In genomic region chr17:31637866-31638570, GRCm38 (mm10) we compare ENCODE assay signal across 8 mouse cellular contexts. TPM values are rescaled to one million over a fixed set of nuclear protein-coding genes. Genes with fewer than 3 reads are reported as not detected.
A peak's percentile ranks its signal among the peaks of the same experiment; 100 is the strongest.
DNase-seq lines count a peak whose midpoint lies in the region; ATAC-seq and TF ChIP-seq lines count a peak whose summit lies in the region.

No protein-coding gene starts in this region.

- TF ChIP-seq CTCF in heart, postnatal 0 days (IDR thresholded peaks at IDR 0.05; ENCODE audit: low read depth): no peak

- H3K9ac ChIP-seq in forebrain, embryonic 12.5 days: no peak overlapping the region
- H3K9ac ChIP-seq in heart, postnatal 0 days (replicated peaks; ENCODE audit: low read depth, low read length): no peak overlapping the region
- peak overlapping the region; percentile 70 for H3K9ac ChIP-seq in neural tube, embryonic 13.5 days

- no peak overlapping the region for H3K4me2 ChIP-seq in forebrain, embryonic 12.5 days
- no peak overlapping the region for H3K4me2 ChIP-seq in heart, postnatal 0 days (ENCODE audit: low read depth, low read length)
- peak overlapping the region; percentile 95 for H3K4me2 ChIP-seq in neural tube, embryonic 13.5 days

- WGBS in forebrain, embryonic 12.5 days: 60% methylated on average over 9 of the region's 9 CpGs
- WGBS in heart, postnatal 0 days: 48% methylated on average over 9 of the region's 9 CpGs
- WGBS in neural tube, embryonic 13.5 days: 51% methylated on average over 9 of the region's 9 CpGs

- no peak overlapping the region for H3K4me3 ChIP-seq in forebrain, embryonic 12.5 days (replicated peaks)
- no peak overlapping the region for H3K4me3 ChIP-seq in heart, postnatal 0 days (ENCODE audit: low read depth, low read length)
- H3K4me3 ChIP-seq in neural tube, embryonic 13.5 days: no peak overlapping the region

- H3K27me3 ChIP-seq in forebrain, embryonic 12.5 days: peaks cover 32% of the 10 kb centered on the region
- peaks cover 18% of the 10 kb centered on the region for H3K27me3 ChIP-seq in heart, postnatal 0 days (ENCODE audit: control insufficient read depth, insufficient read depth, low read length)
- H3K27me3 ChIP-seq in neural tube, embryonic 13.5 days: peaks cover 32% of the 10 kb centered on the region

- ATAC-seq in forebrain, embryonic 12.5 days (ENCODE audit: low FRiP score): no peak
- ATAC-seq in heart, postnatal 0 days (ENCODE audit: insufficient read depth, low read depth): no peak
- ATAC-seq in neural tube, embryonic 13.5 days (ENCODE audit: low read depth): no peak
- no peak for ATAC-seq in granulocyte monocyte progenitor cell, adult 5-6 weeks (replicated peaks; ENCODE audit: poor library complexity, severe bottlenecking)

- no peaks in the 10 kb centered on the region for H3K36me3 ChIP-seq in forebrain, embryonic 12.5 days (replicated peaks)
- H3K36me3 ChIP-seq in heart, postnatal 0 days (replicated peaks; ENCODE audit: control insufficient read depth, insufficient read depth, low read length): no peaks in the 10 kb centered on the region
- no peaks in the 10 kb centered on the region for H3K36me3 ChIP-seq in neural tube, embryonic 13.5 days

- H3K4me1 ChIP-seq in forebrain, embryonic 12.5 days: peaks cover 26% of the 10 kb centered on the region
- no peaks in the 10 kb centered on the region for H3K4me1 ChIP-seq in heart, postnatal 0 days (ENCODE audit: control insufficient read depth, insufficient read depth)
- peaks cover 24% of the 10 kb centered on the region for H3K4me1 ChIP-seq in neural tube, embryonic 13.5 days (replicated peaks)

- H3K27ac ChIP-seq in forebrain, embryonic 12.5 days: peak overlapping the region; percentile 19; the same call in 1 of the 2 replicates
- H3K27ac ChIP-seq in heart, postnatal 0 days (ENCODE audit: low read depth): no peak overlapping the region
- peak overlapping the region; percentile 63 for H3K27ac ChIP-seq in neural tube, embryonic 13.5 days (replicated peaks)

- DNase-seq in lung, adult 18-20 months: peak; percentile 47 to 64
- no peak for DNase-seq in lung, postnatal 25 days (ENCODE audit: low spot score)
- peak; percentile 30 for DNase-seq in heart, postnatal 0 days (ENCODE audit: low spot score)
- DNase-seq in left cerebral cortex, adult 18-20 months (ENCODE audit: low spot score in 2 of 2): peak; percentile 41 to 67
- no peak for DNase-seq in urinary bladder, postnatal 36 days (ENCODE audit: low spot score in 2 of 2)

- no peak for TF ChIP-seq EP300 in heart, postnatal 0 days (IDR thresholded peaks at IDR 0.05; ENCODE audit: low read depth)

- no peaks in the 10 kb centered on the region for H3K9me3 ChIP-seq in forebrain, embryonic 12.5 days
- H3K9me3 ChIP-seq in heart, postnatal 0 days (replicated peaks; ENCODE audit: control insufficient read depth, low read length): no peaks in the 10 kb centered on the region
- no peaks in the 10 kb centered on the region for H3K9me3 ChIP-seq in neural tube, embryonic 13.5 days

RNA-seq across cellular contexts. Expression of gene Cbs, which starts 1.0 kb away (rescaled TPM):
- polyA plus RNA-seq in forebrain, embryonic 12.5 days (2016; fragmentation: Nextera tagmentation; extraction: Ambion mirVana): 2.6 and 2.7 TPM in 2 replicates
- total RNA-seq in heart, postnatal 0 days (2014; rRNA removed; ENCODE audit: low replicate concordance): 2.1 TPM in 1 of 2 replicates, not detected in the other
- polyA plus RNA-seq in heart, postnatal 0 days (2015; fragmentation: Nextera tagmentation; extraction: Ambion mirVana): 0.27 and 0.36 TPM in 2 replicates
- total RNA-seq in left cerebral cortex, adult 18-20 months (2021): 10 to 100 TPM; 36.4 to 37.2 TPM
- 6.9 and 8.3 TPM in 2 replicates for polyA plus RNA-seq in neural tube, embryonic 13.5 days (2015; fragmentation: Nextera tagmentation; extraction: Ambion mirVana)
- total RNA-seq in granulocyte monocyte progenitor cell, adult 5-6 weeks (2014; fragmentation: Nextera tagmentation): 0.28 and 4.8 TPM in 2 replicates
- 0.57 and 0.99 TPM in 2 replicates for total RNA-seq in granulocyte monocyte progenitor cell, adult 5-6 weeks (2017)

RNA-seq across cellular contexts. Expression of gene U2af1, which starts 20.7 kb away (rescaled TPM):
- 379 and 385 TPM in 2 replicates for polyA plus RNA-seq in forebrain, embryonic 12.5 days (2016; fragmentation: Nextera tagmentation; extraction: Ambion mirVana)
- total RNA-seq in heart, postnatal 0 days (2014; rRNA removed; ENCODE audit: low replicate concordance): 36.2 and 41.7 TPM in 2 replicates
- 143 and 158 TPM in 2 replicates for polyA plus RNA-seq in heart, postnatal 0 days (2015; fragmentation: Nextera tagmentation; extraction: Ambion mirVana)
- 100 to 1,000 TPM; 118 to 119 TPM for total RNA-seq in left cerebral cortex, adult 18-20 months (2021)
- 239 and 248 TPM in 2 replicates for polyA plus RNA-seq in neural tube, embryonic 13.5 days (2015; fragmentation: Nextera tagmentation; extraction: Ambion mirVana)
- 116 and 155 TPM in 2 replicates for total RNA-seq in granulocyte monocyte progenitor cell, adult 5-6 weeks (2014; fragmentation: Nextera tagmentation)
- 250 and 287 TPM in 2 replicates for total RNA-seq in granulocyte monocyte progenitor cell, adult 5-6 weeks (2017)

RNA-seq across cellular contexts. Expression of gene Cryaa, which starts 39.6 kb away (rescaled TPM):
- polyA plus RNA-seq in forebrain, embryonic 12.5 days (2016; fragmentation: Nextera tagmentation; extraction: Ambion mirVana): not detected in 2 replicates
- not detected in 2 replicates for total RNA-seq in heart, postnatal 0 days (2014; rRNA removed; ENCODE audit: low replicate concordance)
- polyA plus RNA-seq in heart, postnatal 0 days (2015; fragmentation: Nextera tagmentation; extraction: Ambion mirVana): 0.15 TPM in 1 of 2 replicates, not detected in the other
- under 1 TPM in 1 of 2 experiments, not detected in 1; 0.30 TPM for total RNA-seq in left cerebral cortex, adult 18-20 months (2021)
- not detected in 2 replicates for polyA plus RNA-seq in neural tube, embryonic 13.5 days (2015; fragmentation: Nextera tagmentation; extraction: Ambion mirVana)
- not detected in 2 replicates for total RNA-seq in granulocyte monocyte progenitor cell, adult 5-6 weeks (2014; fragmentation: Nextera tagmentation)
- total RNA-seq in granulocyte monocyte progenitor cell, adult 5-6 weeks (2017): not detected in 2 replicates

Comparison
In these comparisons a context has a peak if more than half of its experiments do, and no peak if none do; other contexts are left out.
1. DNase-seq: peak in lung, adult 18-20 months (2 of 2), heart, postnatal 0 days (single experiment) and left cerebral cortex, adult 18-20 months (2 of 2); none in lung, postnatal 25 days (single experiment) and urinary bladder, postnatal 36 days (0 of 2).
2. RNA of gene Cbs, which starts 1.0 kb away (total RNA-seq): 36.4 to 37.2 TPM in left cerebral cortex, adult 18-20 months; 2.1 TPM in heart, postnatal 0 days and 0.28 to 4.8 TPM in granulocyte monocyte progenitor cell, adult 5-6 weeks; every median in the first group is over 4 times any median in the second.